Comparison of ENCODE assay signal across 16 mouse cellular contexts in the genomic region with DNA sequence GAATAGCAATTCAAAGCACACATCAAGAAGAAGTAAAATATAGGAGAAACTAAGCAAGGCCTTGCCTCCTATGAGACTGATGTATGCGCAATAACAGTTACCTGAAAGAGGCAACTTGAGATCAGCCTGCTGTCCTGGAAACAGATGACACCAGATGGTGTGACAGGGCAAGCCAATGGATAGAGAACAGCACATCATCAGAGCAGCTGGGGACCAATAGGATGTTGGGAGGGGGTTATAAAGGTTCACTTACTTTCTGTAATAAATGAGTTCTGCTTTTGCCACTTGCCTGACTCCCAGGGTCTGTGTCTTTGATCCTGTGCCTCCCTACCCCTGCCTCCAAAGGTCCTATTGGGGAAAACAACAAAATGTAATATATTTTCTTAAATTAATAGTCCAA.
DNase-seq lines count a peak whose midpoint lies in the region; ATAC-seq lines count a peak whose summit lies in the region.
"Had no signal": no experiment of that assay in that cellular context is flagged by ENCODE, and none has a peak within 500 bp of the region (broad histone marks: within the 10 kb centered on the region; RNA-seq: fewer than 3 reads in every experiment).

No protein-coding gene starts in this region.

- DNase-seq in embryo, embryonic 10 days (ENCODE audit: low spot score): peak; percentile 6
- DNase-seq in embryo, embryonic 11 days: no peak
- DNase-seq in 416B (ENCODE audit: low read depth) (peak; percentile 30), MEL-GATA-1-ER (ENCODE audit: extremely low read depth, low read depth) (peak; percentile 30)
- DNase-seq in urinary bladder, postnatal 10 days (ENCODE audit: low spot score): no peak
- no peak for DNase-seq in ovary, postnatal 10 days (ENCODE audit: low spot score)
- no peak for DNase-seq in layer of hippocampus, postnatal 10 days (ENCODE audit: low spot score in 2 of 2)
- DNase-seq: adrenal gland, postnatal 36 days; cerebellum, postnatal 14 days; kidney, adult 18-20 months; kidney, postnatal 25 days; liver, embryonic 13.5 days; right cerebral cortex, postnatal 14 days; thymus, adult 18-20 months had no signal

- ATAC-seq in megakaryocyte-erythroid progenitor cell, adult 5-6 weeks (replicated peaks; ENCODE audit: low FRiP score, low TSS enrichment, poor library complexity, severe bottlenecking): peak; percentile 67; the same call in 1 of the 2 replicates
- ATAC-seq: hindbrain, embryonic 16.5 days had no signal

Comparison
In these comparisons a context has a peak if more than half of its experiments do, and no peak if none do; other contexts are left out.
1. DNase-seq: peak in embryo, embryonic 10 days (single experiment), 416B (single experiment) and MEL-GATA-1-ER (single experiment); none in embryo, embryonic 11 days (single experiment), urinary bladder, postnatal 10 days (single experiment), ovary, postnatal 10 days (single experiment) and layer of hippocampus, postnatal 10 days (0 of 2).